Mouse (Mus musculus) cerebellum, adult 9-10 months (tissue): ENCODE results near the gene Atg4b.
"Not testable (repeated sequence)": the region's sequence is repeated elsewhere in the genome, so short reads cannot be mapped to it uniquely, and the experiment has no call there.

Experiments used
- DNase-seq: peaks from one replicate; pipeline ENCODE4 v3.0.0; 2022

Atg4b gene

DNA sequence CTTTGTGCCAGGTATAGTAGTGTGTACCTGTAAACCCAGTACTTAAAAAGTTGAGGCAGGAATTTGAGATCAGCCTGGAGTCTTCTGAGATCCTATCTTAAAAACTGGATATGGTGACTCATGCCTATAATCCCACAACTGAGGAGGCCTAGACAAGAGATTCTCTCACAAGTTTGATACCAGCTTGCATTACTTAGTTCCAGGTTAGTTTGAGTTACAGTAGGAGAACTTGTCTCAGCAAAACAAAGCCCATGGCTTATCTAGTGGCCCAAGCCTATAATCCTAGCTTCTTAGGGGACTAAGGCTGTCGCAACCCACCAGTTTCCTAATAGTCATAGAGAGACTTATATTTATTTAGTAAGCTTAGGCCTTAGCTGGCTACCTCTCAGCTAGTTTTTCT is 8.8 kb downstream of the Atg4b start:
- DNase-seq, result no peak

DNA sequence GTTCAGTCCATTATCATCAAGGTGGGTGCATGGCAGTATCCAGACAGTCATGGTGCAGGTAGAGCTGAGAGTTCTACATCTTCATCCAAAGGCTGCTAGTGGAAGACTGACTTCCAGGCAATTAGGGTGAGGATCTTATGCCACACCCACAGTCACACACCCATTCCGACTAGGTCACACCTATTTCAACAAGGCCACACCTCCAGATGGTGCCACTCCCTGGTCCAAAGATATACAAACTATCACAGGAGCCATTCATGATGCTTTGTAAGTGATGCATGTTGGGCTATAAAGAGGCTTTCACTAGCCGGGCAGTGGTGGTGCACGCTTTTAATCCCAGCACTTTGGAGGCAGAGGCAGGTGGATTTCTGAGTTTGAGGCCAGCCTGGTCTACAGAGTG is 12.2 kb downstream of the Atg4b start:
- DNase-seq, result not testable (repeated sequence)

GRCm38 (mm10) chr1:93764871-93765591 is 13.7 kb downstream of the Atg4b start:
- DNase-seq, result no peak

- no peak for DNase-seq
Observed at GRCm38 (mm10) chr1:93767600-93767999, 16.3 kb downstream of the Atg4b start.

DNA sequence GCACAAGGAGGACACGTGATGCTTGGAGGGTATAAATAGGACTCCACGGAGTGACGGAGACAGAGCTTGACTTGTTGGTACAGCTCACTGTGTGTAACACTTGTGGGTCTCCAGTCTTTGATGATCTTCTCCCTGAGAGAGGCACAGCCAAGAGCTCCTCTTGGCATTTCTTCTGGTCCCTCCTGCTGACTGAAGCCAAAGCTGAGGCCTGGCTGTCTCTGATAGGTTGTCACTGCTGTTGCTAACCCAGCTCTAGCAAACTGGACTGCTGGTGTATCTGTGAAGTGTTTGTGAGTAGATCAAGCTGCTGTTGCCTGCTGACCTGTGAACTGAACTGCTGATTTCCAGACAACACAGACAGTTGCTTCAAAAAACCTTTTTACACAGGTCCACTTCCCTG is 18.6 kb downstream of the Atg4b start:
- DNase-seq, result no peak

DNA sequence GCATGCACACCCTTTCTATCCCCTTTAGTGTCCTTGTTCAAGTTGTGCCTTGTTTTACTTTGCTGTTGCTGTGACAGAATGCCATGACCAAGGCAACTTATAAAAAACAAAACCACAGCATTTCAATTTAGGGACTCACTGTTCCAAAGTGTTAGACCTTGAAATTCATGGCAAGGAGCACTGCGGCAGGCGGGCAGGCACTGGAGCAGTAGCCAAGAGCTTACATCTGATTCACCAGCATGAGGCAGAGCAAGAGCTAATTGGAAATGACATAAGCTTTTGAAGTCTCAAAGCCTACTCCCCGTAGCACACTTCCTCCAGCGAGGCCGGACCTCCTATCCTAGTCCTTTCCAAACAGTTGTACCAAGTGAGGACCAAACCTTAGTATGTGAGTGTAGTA is 25.4 kb downstream of the Atg4b start:
- DNase-seq, result no peak

DNA sequence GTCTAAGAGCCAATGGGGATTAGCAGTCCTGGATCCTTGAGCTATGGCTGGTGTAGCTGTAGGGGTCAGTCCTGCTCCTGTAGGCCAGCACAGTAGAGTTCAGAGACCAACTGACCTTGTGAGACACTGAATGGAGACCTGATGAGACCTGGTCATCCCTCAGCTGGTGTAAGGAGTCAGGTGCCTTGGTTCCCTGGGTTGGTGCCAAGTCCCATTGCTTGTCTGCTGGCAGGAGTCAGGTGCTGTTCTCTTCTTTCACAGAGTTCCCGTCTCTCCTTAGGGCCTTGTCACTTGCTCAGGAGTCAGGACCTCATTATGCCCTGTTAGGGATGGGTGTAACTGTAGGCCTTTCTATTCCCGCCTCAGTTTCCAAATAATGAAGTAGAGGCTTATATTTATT is 35.6 kb downstream of the Atg4b start:
- no peak for DNase-seq

- DNase-seq, result no peak
Observed at GRCm38 (mm10) chr1:93794526-93794925, 43.2 kb downstream of the Atg4b start.

DNA sequence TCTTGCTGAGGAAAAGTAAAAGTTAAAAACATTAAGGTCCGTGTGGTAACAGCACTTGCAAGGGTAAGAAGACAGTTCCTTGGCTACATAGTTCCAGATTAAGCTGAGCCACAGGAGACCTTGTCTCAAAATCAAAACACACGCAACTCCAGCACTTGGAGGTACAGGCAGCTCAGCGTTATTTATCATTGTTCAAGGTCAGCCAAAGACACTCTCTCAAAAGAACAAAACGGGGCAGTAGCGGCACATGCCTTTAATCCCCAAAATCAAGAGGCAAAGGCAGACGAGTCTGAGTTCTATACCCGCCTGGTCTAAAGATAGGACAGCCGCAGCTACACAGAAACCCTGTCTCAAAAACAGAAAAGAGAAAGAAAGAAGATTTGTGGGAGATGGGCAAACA is 44.6 kb downstream of the Atg4b start:
- no peak for DNase-seq

GRCm38 (mm10) chr1:93800670-93801503 is 49.6 kb downstream of the Atg4b start:
- peak; percentile 69 for DNase-seq

DNA sequence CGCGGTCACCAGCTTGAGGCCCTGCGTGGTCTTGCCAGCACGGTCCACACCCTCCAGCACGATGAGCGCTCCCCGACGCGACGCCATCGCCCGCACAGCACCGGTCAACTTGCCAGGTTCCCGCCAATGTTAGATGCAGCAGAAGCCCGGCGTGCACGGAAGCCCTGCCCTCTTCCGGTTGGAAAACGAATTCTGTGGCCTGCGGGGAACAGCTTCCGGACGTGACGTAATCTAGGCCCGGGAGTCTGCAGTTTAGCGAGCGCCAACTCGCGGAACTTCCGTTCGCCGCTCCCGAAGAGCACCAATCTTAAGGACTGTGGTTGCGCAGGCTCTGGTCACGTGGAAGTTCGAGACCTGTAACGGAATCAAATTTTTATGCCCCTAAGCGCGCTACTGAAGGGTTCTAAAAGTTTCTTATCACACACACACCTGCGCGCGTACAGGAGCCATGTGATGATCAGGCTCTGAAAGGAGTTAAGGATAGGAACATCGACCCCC is 50.5 kb downstream of the Atg4b start, which contains the start of gene Dtymk:
TSS of gene Dtymk (minus strand) at position 194 of the 498 bp plus-strand sequence.
- peak; percentile 95 for DNase-seq

- peak; percentile 56 for DNase-seq
Observed at GRCm38 (mm10) chr1:93802771-93803170, 51.5 kb downstream of the Atg4b start.

DNA sequence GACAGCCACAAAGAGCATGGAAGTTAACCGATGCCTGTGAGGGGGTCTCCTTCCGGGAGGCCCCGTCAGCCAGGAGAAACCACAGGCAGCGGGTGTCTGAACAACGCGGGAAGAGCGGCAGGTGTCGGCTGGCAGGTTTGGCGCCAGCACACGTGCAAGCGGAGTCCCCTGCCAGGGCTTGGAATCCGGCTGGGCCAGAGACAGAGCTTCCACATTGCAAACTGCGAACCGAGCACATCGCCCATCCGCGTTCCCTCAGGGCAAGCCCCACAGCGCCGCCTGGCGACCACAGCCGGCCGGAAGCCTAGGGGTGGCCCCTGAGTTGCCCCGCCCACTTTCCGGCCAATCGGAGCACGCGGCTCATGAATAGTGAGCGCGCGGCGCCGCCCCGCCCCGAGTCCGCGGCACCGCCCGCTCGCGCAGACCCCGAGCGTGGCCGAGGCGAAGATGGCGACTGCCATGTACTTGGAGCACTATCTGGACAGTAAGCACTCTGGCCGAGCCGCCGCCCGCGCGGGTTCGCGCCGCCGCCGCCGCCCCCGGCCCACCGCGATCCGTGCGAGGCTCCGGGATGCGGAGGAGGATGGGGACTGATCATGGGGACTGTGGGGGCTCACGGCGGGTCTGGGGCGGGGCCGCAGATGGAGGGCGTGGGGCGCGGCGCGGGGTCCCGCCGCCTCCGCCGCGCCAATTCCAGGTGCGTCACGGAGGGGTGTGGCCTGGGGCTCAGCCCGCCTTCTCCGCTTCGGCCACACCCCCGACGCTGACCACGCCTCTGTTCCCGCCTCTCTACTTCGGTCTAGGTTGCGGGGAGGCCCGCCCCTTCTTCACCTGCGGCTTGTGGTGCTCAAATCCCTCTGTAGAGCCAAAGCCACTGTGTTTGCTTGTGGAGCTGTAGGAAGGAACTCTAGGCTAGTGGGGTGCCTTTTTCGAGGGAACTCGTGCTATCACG is 52.5 kb downstream of the Atg4b start, which contains the start of gene Ing5:
TSS of gene Ing5 (plus strand) at position 410 of the 952 bp plus-strand sequence.
- peak; percentile 100 for DNase-seq

- DNase-seq, result no peak
Observed at GRCm38 (mm10) chr1:93804818-93805217, 53.5 kb downstream of the Atg4b start.

DNA sequence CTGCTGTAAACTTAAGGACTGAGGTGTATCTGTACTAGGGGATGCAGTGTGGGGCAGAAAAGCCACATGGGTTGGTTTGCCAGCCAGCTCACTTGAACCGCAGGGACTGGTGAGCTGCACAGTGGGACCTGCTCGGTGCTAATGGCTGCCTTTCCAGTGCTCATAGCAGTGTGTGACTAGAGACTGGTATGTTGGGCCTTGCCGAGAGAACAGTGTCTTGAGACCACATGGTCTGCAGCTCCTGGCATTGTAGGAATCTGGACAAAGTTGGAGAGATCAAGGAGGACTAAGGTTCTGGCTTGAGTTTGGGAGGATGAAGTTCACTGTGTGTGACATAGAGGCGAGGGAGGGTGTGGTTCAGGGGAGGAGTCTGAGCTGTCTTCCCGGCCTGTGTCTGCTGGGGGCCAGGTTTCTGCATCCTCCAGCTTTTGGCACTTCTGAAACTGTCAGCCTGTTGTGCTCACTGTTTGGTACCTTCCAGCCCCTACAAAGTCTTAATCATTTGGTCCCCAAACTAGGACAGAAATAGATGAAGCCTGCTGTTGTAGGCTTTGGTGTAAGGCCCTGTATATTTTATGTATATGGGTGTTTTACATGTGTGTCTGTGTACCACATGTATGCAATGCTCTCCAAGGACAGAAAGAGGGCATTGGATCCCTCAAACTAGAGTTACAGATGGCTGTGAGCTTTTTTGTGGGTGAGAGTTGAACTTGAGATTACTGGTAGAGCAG is 54.1 kb downstream of the Atg4b start:
- DNase-seq, result peak; percentile 68

DNA sequence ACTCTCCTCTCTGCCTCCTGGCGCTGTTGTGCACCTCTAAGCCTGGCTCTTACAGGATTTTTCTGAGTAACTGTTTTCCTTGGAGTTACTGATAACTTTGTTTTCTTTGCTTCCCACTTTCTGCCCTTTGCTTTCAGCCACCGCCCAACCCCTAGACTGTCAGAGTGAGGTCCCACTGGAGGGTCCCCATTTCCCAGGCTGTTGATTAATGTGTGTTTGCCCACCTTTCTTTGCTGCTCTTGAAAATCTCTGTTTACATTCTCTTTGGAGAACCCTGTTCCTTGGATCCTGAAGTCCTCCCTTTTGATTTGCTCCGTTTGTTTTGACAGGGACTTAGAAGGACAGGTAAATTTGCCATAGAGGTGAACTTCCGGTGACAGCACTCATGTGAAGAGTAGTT is 57.6 kb downstream of the Atg4b start:
- no peak for DNase-seq

- DNase-seq, result peak; percentile 37
Observed at GRCm38 (mm10) chr1:93810011-93810410, 58.7 kb downstream of the Atg4b start.

DNA sequence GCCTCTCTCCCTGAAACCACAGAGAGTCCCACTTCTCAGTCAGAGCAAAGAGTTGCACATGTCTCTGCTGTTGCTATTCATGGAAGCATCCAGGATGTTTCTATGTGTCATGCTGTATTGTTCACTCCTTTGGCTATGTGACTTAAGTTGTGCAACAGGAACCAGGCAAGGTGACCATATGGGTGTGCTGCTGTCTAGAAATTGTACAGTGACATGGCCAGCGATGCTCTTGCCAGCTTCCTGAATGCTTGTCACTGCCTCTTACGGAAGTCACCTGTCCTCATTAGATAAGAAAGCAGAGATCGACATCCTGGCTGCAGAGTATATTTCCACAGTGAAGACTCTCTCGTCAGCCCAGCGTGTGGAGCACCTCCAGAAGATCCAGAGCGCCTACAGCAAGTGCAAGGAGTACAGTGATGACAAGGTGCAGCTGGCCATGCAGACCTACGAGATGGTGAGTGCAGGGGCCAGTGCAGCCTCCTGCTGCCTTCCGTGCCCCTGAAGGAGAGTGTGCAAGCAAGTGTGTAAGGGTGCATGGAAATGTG is 60.3 kb downstream of the Atg4b start:
- DNase-seq, result peak; percentile 56

GRCm38 (mm10) chr1:93817823-93818532 is 66.7 kb downstream of the Atg4b start:
- no peak for DNase-seq

- no peak for DNase-seq
Observed at GRCm38 (mm10) chr1:93818722-93819121, 67.4 kb downstream of the Atg4b start.
